ENCODE assay signal across 10 mouse cellular contexts in the genomic region with DNA sequence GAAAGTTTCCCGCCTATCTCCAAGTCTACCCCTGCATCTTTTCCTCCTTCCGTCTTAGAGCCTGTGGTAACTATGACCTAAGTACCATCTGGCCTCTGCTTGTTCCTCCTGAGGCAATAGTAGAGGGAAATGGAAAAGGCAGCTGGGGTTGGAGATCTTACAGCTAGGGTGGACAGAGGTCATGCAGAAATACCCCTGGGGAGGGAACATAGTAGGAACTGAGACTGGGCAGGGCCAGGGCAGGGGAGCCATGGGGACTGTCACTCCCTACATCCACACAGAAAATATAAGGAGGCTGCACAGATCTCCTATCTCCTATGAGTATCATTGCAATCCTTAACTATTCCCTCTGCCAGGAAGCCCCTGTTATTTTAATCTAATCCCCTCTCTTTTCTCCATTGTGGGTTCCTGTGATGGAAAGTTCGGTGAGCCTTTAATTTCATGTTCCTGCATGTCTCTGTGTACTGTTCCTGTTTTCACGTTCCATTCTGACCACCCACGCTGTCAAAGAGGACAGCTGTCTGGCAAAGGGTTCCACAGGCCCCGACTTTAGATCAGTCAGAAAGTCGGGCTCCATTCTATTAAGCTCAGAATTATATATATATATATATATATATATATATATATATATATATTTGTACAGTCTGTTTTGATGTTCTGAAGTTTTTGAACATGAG. TPM values are rescaled to one million over a fixed set of nuclear protein-coding genes. Genes with fewer than 3 reads are reported as not detected.
DNase-seq lines count a peak whose midpoint lies in the region; ATAC-seq lines count a peak whose summit lies in the region.
"Had no signal": no experiment of that assay in that cellular context is flagged by ENCODE, and none has a peak within 500 bp of the region (broad histone marks: within the 10 kb centered on the region; RNA-seq: fewer than 3 reads in every experiment).

No protein-coding gene starts in this region.

- H3K27me3 ChIP-seq in embryonic facial prominence, embryonic 14.5 days (replicated peaks; ENCODE audit: control insufficient read depth, insufficient read depth, low read length) = no peaks in the 10 kb centered on the region
- H3K27me3 ChIP-seq in embryonic facial prominence, embryonic 10.5 days (replicated peaks; ENCODE audit: low read depth, poor library complexity, severe bottlenecking) = no peaks in the 10 kb centered on the region
- no peaks in the 10 kb centered on the region for H3K27me3 ChIP-seq in forebrain, embryonic 15.5 days
- H3K27me3 ChIP-seq in kidney, embryonic 15.5 days = no peaks in the 10 kb centered on the region
- H3K27me3 ChIP-seq: midbrain, embryonic 13.5 days had no signal

- no peak overlapping the region for H3K4me3 ChIP-seq in embryonic facial prominence, embryonic 14.5 days (ENCODE audit: low read depth, low read length)
- no peak overlapping the region for H3K4me3 ChIP-seq in embryonic facial prominence, embryonic 10.5 days
- no peak overlapping the region for H3K4me3 ChIP-seq in forebrain, embryonic 15.5 days
- no peak overlapping the region for H3K4me3 ChIP-seq in kidney, embryonic 15.5 days (replicated peaks)
- H3K4me3 ChIP-seq: midbrain, embryonic 13.5 days had no signal

- H3K4me2 ChIP-seq in embryonic facial prominence, embryonic 14.5 days (ENCODE audit: low read depth, low read length) = no peak overlapping the region
- H3K4me2 ChIP-seq in forebrain, embryonic 15.5 days (replicated peaks) = no peak overlapping the region
- no peak overlapping the region for H3K4me2 ChIP-seq in kidney, embryonic 15.5 days
- H3K4me2 ChIP-seq: midbrain, embryonic 13.5 days had no signal

- H3K36me3 ChIP-seq in embryonic facial prominence, embryonic 14.5 days (ENCODE audit: control insufficient read depth, insufficient read depth, low read length) = no peaks in the 10 kb centered on the region
- no peaks in the 10 kb centered on the region for H3K36me3 ChIP-seq in embryonic facial prominence, embryonic 10.5 days (replicated peaks)
- H3K36me3 ChIP-seq in forebrain, embryonic 15.5 days = no peaks in the 10 kb centered on the region
- no peaks in the 10 kb centered on the region for H3K36me3 ChIP-seq in kidney, embryonic 15.5 days
- H3K36me3 ChIP-seq: midbrain, embryonic 13.5 days had no signal

- H3K27ac ChIP-seq in embryonic facial prominence, embryonic 14.5 days (replicated peaks; ENCODE audit: low read depth, low read length) = no peak overlapping the region
- no peak overlapping the region for H3K27ac ChIP-seq in embryonic facial prominence, embryonic 10.5 days (replicated peaks)
- H3K27ac ChIP-seq in forebrain, embryonic 15.5 days (replicated peaks) = no peak overlapping the region
- no peak overlapping the region for H3K27ac ChIP-seq in kidney, embryonic 15.5 days
- H3K27ac ChIP-seq: midbrain, embryonic 13.5 days had no signal

- ATAC-seq in embryonic facial prominence, embryonic 14.5 days (ENCODE audit: low read depth) = peak; percentile 33; the same call in 1 of the 2 replicates
- ATAC-seq in CD4-positive, CD25-positive, alpha-beta regulatory T cell, adult 4 months = peak; percentile 25
- no peak for ATAC-seq in forebrain, embryonic 15.5 days (replicated peaks)
- ATAC-seq in kidney, embryonic 15.5 days (replicated peaks; ENCODE audit: low FRiP score) = no peak
- ATAC-seq: midbrain, embryonic 13.5 days had no signal

- H3K4me1 ChIP-seq in embryonic facial prominence, embryonic 14.5 days (ENCODE audit: control insufficient read depth, insufficient read depth, low read length) = no peaks in the 10 kb centered on the region
- H3K4me1 ChIP-seq in embryonic facial prominence, embryonic 10.5 days = peaks cover 12% of the 10 kb centered on the region
- no peaks in the 10 kb centered on the region for H3K4me1 ChIP-seq in forebrain, embryonic 15.5 days
- peaks cover 8% of the 10 kb centered on the region for H3K4me1 ChIP-seq in kidney, embryonic 15.5 days
- H3K4me1 ChIP-seq: midbrain, embryonic 13.5 days had no signal

- DNase-seq in embryonic facial prominence, embryonic 14.5 days (ENCODE audit: low spot score) = peak; percentile 52
- no peak for DNase-seq in embryonic facial prominence, embryonic 10.5 days (ENCODE audit: low spot score)
- DNase-seq in gastrocnemius, postnatal 25 days = peak; percentile 46
- DNase-seq in lung, postnatal 10 days = peak; percentile 31
- no peak for DNase-seq in right cerebral cortex, postnatal 10 days (ENCODE audit: low spot score in 2 of 2)

- 39% methylated on average over 7 of the region's 7 CpGs for WGBS in embryonic facial prominence, embryonic 14.5 days
- WGBS in embryonic facial prominence, embryonic 10.5 days = 60% methylated on average over 7 of the region's 7 CpGs
- 69% methylated on average over 7 of the region's 7 CpGs for WGBS in forebrain, embryonic 15.5 days
- WGBS in kidney, embryonic 15.5 days = 71% methylated on average over 7 of the region's 7 CpGs

- H3K9ac ChIP-seq in embryonic facial prominence, embryonic 14.5 days (ENCODE audit: low read depth, low read length) = no peak overlapping the region
- H3K9ac ChIP-seq in forebrain, embryonic 15.5 days (replicated peaks) = no peak overlapping the region
- no peak overlapping the region for H3K9ac ChIP-seq in kidney, embryonic 15.5 days
- H3K9ac ChIP-seq: midbrain, embryonic 13.5 days had no signal

- H3K9me3 ChIP-seq in embryonic facial prominence, embryonic 14.5 days (ENCODE audit: control insufficient read depth, low read length) = no peaks in the 10 kb centered on the region
- no peaks in the 10 kb centered on the region for H3K9me3 ChIP-seq in embryonic facial prominence, embryonic 10.5 days
- H3K9me3 ChIP-seq in forebrain, embryonic 15.5 days = no peaks in the 10 kb centered on the region
- H3K9me3 ChIP-seq in kidney, embryonic 15.5 days (replicated peaks) = no peaks in the 10 kb centered on the region
- H3K9me3 ChIP-seq: midbrain, embryonic 13.5 days had no signal

RNA-seq across cellular contexts. Expression of a gene that starts 19.0 kb away (rescaled TPM):
- 0.68 and 0.77 TPM in 2 replicates for polyA plus RNA-seq in embryonic facial prominence, embryonic 14.5 days (2014; fragmentation: Nextera tagmentation; extraction: Ambion mirVana)
- polyA plus RNA-seq in embryonic facial prominence, embryonic 10.5 days (2016; fragmentation: Nextera tagmentation; extraction: Ambion mirVana) = not detected in 2 replicates
- polyA plus RNA-seq in CD4-positive, CD25-positive, alpha-beta regulatory T cell, adult 4 months (2017; shearing (Covaris generic)) = not detected
- total RNA-seq in gastrocnemius, postnatal 25 days (2021) = under 1 TPM; 0.20 to 0.35 TPM
- not detected in 2 replicates for polyA plus RNA-seq in forebrain, embryonic 15.5 days (2015; fragmentation: Nextera tagmentation; extraction: Ambion mirVana)
- polyA plus RNA-seq in kidney, embryonic 15.5 days (2015; fragmentation: Nextera tagmentation; extraction: Ambion mirVana) = 0.73 and 1.1 TPM in 2 replicates
- total RNA-seq: layer of hippocampus, postnatal 14 days had no signal

RNA-seq across cellular contexts. Expression of a gene that starts 25.4 kb away (rescaled TPM):
- polyA plus RNA-seq in embryonic facial prominence, embryonic 14.5 days (2014; fragmentation: Nextera tagmentation; extraction: Ambion mirVana) = 21.4 and 26.3 TPM in 2 replicates
- 92.8 and 95.9 TPM in 2 replicates for polyA plus RNA-seq in embryonic facial prominence, embryonic 10.5 days (2016; fragmentation: Nextera tagmentation; extraction: Ambion mirVana)
- 1 to 10 TPM in 1 of 2 experiments, not detected in 1; 1.1 TPM for polyA plus RNA-seq in CD4-positive, CD25-positive, alpha-beta regulatory T cell, adult 4 months (2017; shearing (Covaris generic))
- under 1 TPM in 1 of 2 experiments, not detected in 1; 0.19 TPM for total RNA-seq in gastrocnemius, postnatal 25 days (2021)
- polyA plus RNA-seq in forebrain, embryonic 15.5 days (2015; fragmentation: Nextera tagmentation; extraction: Ambion mirVana) = 74.0 and 78.3 TPM in 2 replicates
- polyA plus RNA-seq in kidney, embryonic 15.5 days (2015; fragmentation: Nextera tagmentation; extraction: Ambion mirVana) = 45.0 and 46.0 TPM in 2 replicates

RNA-seq across cellular contexts. Expression of a gene that starts 43.7 kb away (rescaled TPM):
- 192 and 231 TPM in 2 replicates for polyA plus RNA-seq in embryonic facial prominence, embryonic 14.5 days (2014; fragmentation: Nextera tagmentation; extraction: Ambion mirVana)
- polyA plus RNA-seq in embryonic facial prominence, embryonic 10.5 days (2016; fragmentation: Nextera tagmentation; extraction: Ambion mirVana) = 75.1 and 82.5 TPM in 2 replicates
- 100 to 1,000 TPM; 226 to 278 TPM for polyA plus RNA-seq in CD4-positive, CD25-positive, alpha-beta regulatory T cell, adult 4 months (2017; shearing (Covaris generic))
- total RNA-seq in gastrocnemius, postnatal 25 days (2021) = 10 to 100 TPM; 24.8 to 33.7 TPM
- 46.6 and 52.7 TPM in 2 replicates for polyA plus RNA-seq in forebrain, embryonic 15.5 days (2015; fragmentation: Nextera tagmentation; extraction: Ambion mirVana)
- polyA plus RNA-seq in kidney, embryonic 15.5 days (2015; fragmentation: Nextera tagmentation; extraction: Ambion mirVana) = 246 and 251 TPM in 2 replicates

Comparison
In these comparisons a context has a peak if more than half of its experiments do, and no peak if none do; other contexts are left out.
1. DNase-seq: peak in embryonic facial prominence, embryonic 14.5 days (single experiment), gastrocnemius, postnatal 25 days (single experiment) and lung, postnatal 10 days (single experiment); none in embryonic facial prominence, embryonic 10.5 days (single experiment) and right cerebral cortex, postnatal 10 days (0 of 2).
2. ATAC-seq: peak in embryonic facial prominence, embryonic 14.5 days (single experiment) and CD4-positive, CD25-positive, alpha-beta regulatory T cell, adult 4 months (single experiment); none in forebrain, embryonic 15.5 days (single experiment) and kidney, embryonic 15.5 days (single experiment).
3. RNA of a gene that starts 25.4 kb away (polyA plus RNA-seq): 92.8 to 95.9 TPM in embryonic facial prominence, embryonic 10.5 days, 74.0 to 78.3 TPM in forebrain, embryonic 15.5 days, 45.0 to 46.0 TPM in kidney, embryonic 15.5 days and 21.4 to 26.3 TPM in embryonic facial prominence, embryonic 14.5 days; 1.1 TPM in CD4-positive, CD25-positive, alpha-beta regulatory T cell, adult 4 months; every median in the first group is over 10 times any median in the second.